Mouse (Mus musculus) 3134 (cell line): ENCODE measurements around the gene Dmgdh.

ENCODE experiments used
- DNase-seq: peaks from one replicate; pipeline ENCODE4 v3.0.0-alpha.2; 2011; ENCODE audit warnings: low spot score; ENCODE audit not compliant: insufficient read length; ENCODE audit errors: extremely low read depth

Gene Dmgdh

GRCm38 (mm10) chr13:93771588-93772278, 97.5 kb downstream of the Dmgdh start, which contains the start of gene Arsb:
Arsb (plus strand) TSS chr13:93771630.
- DNase-seq = peak; percentile 88

GRCm38 (mm10) chr13:93772279-93772636, 98.0 kb downstream of the Dmgdh start:
- no peak for DNase-seq

- no peak for DNase-seq
Observed at GRCm38 (mm10) chr13:93772861-93773260, 98.6 kb downstream of the Dmgdh start.

GRCm38 (mm10) chr13:93773704-93774315, 99.6 kb downstream of the Dmgdh start:
- no peak for DNase-seq

GRCm38 (mm10) chr13:93782823-93783222, 108.6 kb downstream of the Dmgdh start:
- DNase-seq = no peak

GRCm38 (mm10) chr13:93785329-93785728, 111.1 kb downstream of the Dmgdh start:
- no peak for DNase-seq

- DNase-seq = no peak
Observed at GRCm38 (mm10) chr13:93786051-93786450, 111.8 kb downstream of the Dmgdh start.

- no peak for DNase-seq
Observed at GRCm38 (mm10) chr13:93787647-93788046, 113.4 kb downstream of the Dmgdh start.

GRCm38 (mm10) chr13:93792945-93793642, 118.9 kb downstream of the Dmgdh start:
- DNase-seq = peak; percentile 10

- no peak for DNase-seq
Observed at GRCm38 (mm10) chr13:93793643-93794182, 119.5 kb downstream of the Dmgdh start.

GRCm38 (mm10) chr13:93797011-93797600, 122.9 kb downstream of the Dmgdh start:
- DNase-seq = no peak
